Mouse (Mus musculus) midbrain, embryonic 11.5 days (tissue): ENCODE data around the gene Schip1. TPM values are rescaled to one million over a fixed set of nuclear protein-coding genes. Genes with fewer than 3 reads are reported as not detected.

Experiments
- ATAC-seq: fragments of 200-750 bp; cut with Nextera tagmentation; 2 replicates; pipeline ENCODE4 v1.8.0; 2017; ENCODE audit warnings: moderate TSS enrichment, moderate library complexity; ENCODE audit not compliant: low FRiP score
- DNase-seq: peaks from one replicate; pipeline ENCODE4 v3.0.0; 2015; ENCODE audit warnings: low spot score; ENCODE audit errors: missing footprints
- H3K27ac ChIP-seq: fragments of 300-500 bp; sonication (generic); 2 replicates; pipeline ENCODE4 v1.5.1; 2014; ENCODE audit warnings: low read depth, low read length
- H3K27me3 ChIP-seq: fragments of 300-500 bp; sonication (generic); 2 replicates; pipeline ENCODE4 v1.6.1; 2014; ENCODE audit warnings: mild to moderate bottlenecking, low read length, moderate library complexity, mixed read lengths; ENCODE audit not compliant: control insufficient read depth, insufficient read depth
- H3K36me3 ChIP-seq: fragments of 300-500 bp; sonication (generic); 2 replicates; pipeline ENCODE4 v1.6.1; 2014; ENCODE audit warnings: mild to moderate bottlenecking, low read length, moderate library complexity, mixed read lengths; ENCODE audit not compliant: control insufficient read depth, insufficient read depth
- H3K4me1 ChIP-seq: fragments of 300-500 bp; sonication (generic); 2 replicates; pipeline ENCODE4 v1.6.1; 2014; ENCODE audit warnings: low read length; ENCODE audit not compliant: control insufficient read depth, insufficient read depth
- H3K4me2 ChIP-seq: fragments of 300-500 bp; sonication (generic); 2 replicates; pipeline ENCODE4 v1.6.1; 2014; ENCODE audit warnings: mild to moderate bottlenecking, moderate library complexity
- H3K4me3 ChIP-seq: fragments of 300-500 bp; sonication (generic); 2 replicates; pipeline ENCODE4 v1.5.1; 2014; ENCODE audit warnings: low read depth, low read length
- H3K9ac ChIP-seq: fragments of 300-500 bp; sonication (generic); 2 replicates; pipeline ENCODE4 v1.6.1; 2014; ENCODE audit warnings: low read length
- H3K9me3 ChIP-seq: fragments of 300-500 bp; sonication (generic); 2 replicates; pipeline ENCODE4 v1.6.1; 2016; ENCODE audit warnings: low read length; ENCODE audit not compliant: control insufficient read depth
- WGBS: fragments of 180-500 bp; shearing (Covaris S2); extraction: QIAGEN DNeasy Blood & Tissue Kit; methylation state at CpG from one replicate; pipeline ENCODE4 v1.1.7; 2014; 5-methylcytosine and 5-hydroxymethylcytosine counted together
- polyA plus RNA-seq: library from polyadenylated mRNA; unstranded; fragments of >200 nt; fragmentation: Nextera tagmentation; extraction: Ambion mirVana; gene quantifications from 2 replicates; pipeline ENCODE4 v1.2.1, GENCODE M21; 2014

Gene Schip1
- polyA plus RNA-seq, 1 experiment from 2014 or later, result 83.1 TPM

DNA sequence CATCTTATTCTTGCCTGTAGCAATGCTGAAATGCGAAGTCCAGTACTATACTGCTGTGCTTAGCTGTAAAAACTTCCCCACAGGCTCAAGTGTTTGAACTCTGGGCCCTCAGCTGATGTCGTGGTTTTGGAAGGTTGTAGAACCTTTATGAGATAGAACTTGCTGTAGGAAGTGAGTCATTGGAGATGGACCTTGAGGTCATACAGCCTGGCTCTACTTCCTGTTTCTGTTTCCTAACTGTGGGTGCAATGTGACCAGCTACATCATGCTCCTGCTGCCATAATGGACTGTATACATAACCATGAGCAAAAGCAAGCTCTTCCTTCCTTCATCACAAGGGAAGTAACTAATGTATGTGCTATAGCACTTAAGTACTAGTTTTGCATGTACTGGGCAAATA is 383.9 kb downstream of the Schip1 start:
- DNase-seq, result no peak
- 86% methylated on average over 2 of the region's 2 CpGs for WGBS

DNA sequence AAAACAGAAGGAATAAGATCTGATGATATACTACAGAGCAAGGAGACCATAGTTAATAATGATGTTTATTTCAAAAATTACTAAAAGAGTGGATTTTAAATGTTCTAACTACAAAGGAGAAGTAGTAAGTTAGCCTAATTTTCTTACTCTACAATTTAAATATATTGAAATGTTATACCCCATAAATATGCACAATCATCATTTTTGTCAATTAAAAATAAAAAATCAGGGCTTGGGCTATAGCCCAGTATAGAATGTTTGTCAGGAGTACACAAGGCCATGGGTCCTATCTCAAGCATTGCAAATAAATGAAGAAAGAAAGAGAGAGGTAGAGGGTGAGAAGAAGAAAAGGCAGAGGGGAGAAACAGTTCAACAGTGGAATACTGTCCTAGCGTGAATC is 387.0 kb downstream of the Schip1 start:
- H3K27ac ChIP-seq, result no peak overlapping the region
- H3K4me3 ChIP-seq, result no peak overlapping the region
- H3K4me1 ChIP-seq, result no peaks in the 10 kb centered on the region
- H3K9ac ChIP-seq, result no peak overlapping the region
- no peak overlapping the region for H3K4me2 ChIP-seq
- H3K27me3 ChIP-seq, result no peaks in the 10 kb centered on the region
- WGBS, result 100% methylated on average over 1 of the region's 1 CpGs
- no peaks in the 10 kb centered on the region for H3K36me3 ChIP-seq
- DNase-seq, result no peak
- ATAC-seq, result no peak
- no peaks in the 10 kb centered on the region for H3K9me3 ChIP-seq

More for the DNA sequence above, 383.9 kb downstream of the Schip1 start:
- H3K9me3 ChIP-seq, result no peaks in the 10 kb centered on the region
- H3K9ac ChIP-seq, result no peak overlapping the region
- no peaks in the 10 kb centered on the region for H3K36me3 ChIP-seq
- no peak overlapping the region for H3K4me2 ChIP-seq
- no peak overlapping the region for H3K27ac ChIP-seq
- no peaks in the 10 kb centered on the region for H3K4me1 ChIP-seq
- no peak overlapping the region for H3K4me3 ChIP-seq
- no peaks in the 10 kb centered on the region for H3K27me3 ChIP-seq
- no peak for ATAC-seq

- ATAC-seq, result no peak
- Histone ChIP-seq H3K27me3 (no peaks in the 10 kb centered on the region), H3K36me3 (no peaks in the 10 kb centered on the region), H3K4me3 (no peak overlapping the region), H3K4me2 (no peak overlapping the region), H3K4me1 (no peaks in the 10 kb centered on the region), H3K27ac (no peak overlapping the region), H3K9ac (no peak overlapping the region), H3K9me3 (no peaks in the 10 kb centered on the region)
- WGBS, result 42% methylated on average over 5 of the region's 5 CpGs
- no peak for DNase-seq
Measured at GRCm38 (mm10) chr3:68453266-68453665, 388.7 kb downstream of the Schip1 start.

- no peak for DNase-seq
- Histone ChIP-seq H3K4me1 (no peaks in the 10 kb centered on the region), H3K4me2 (no peak overlapping the region), H3K27ac (no peak overlapping the region), H3K9me3 (no peaks in the 10 kb centered on the region), H3K4me3 (no peak overlapping the region), H3K36me3 (no peaks in the 10 kb centered on the region), H3K9ac (no peak overlapping the region), H3K27me3 (no peaks in the 10 kb centered on the region)
- WGBS, result 57% methylated on average over 9 of the region's 10 CpGs
- ATAC-seq, result no peak
Measured at GRCm38 (mm10) chr3:68453719-68454455, 389.3 kb downstream of the Schip1 start.

GRCm38 (mm10) chr3:68466643-68467042 is 402.0 kb downstream of the Schip1 start:
- WGBS, result 34% methylated on average over 5 of the region's 5 CpGs
- ATAC-seq, result no peak

DNA sequence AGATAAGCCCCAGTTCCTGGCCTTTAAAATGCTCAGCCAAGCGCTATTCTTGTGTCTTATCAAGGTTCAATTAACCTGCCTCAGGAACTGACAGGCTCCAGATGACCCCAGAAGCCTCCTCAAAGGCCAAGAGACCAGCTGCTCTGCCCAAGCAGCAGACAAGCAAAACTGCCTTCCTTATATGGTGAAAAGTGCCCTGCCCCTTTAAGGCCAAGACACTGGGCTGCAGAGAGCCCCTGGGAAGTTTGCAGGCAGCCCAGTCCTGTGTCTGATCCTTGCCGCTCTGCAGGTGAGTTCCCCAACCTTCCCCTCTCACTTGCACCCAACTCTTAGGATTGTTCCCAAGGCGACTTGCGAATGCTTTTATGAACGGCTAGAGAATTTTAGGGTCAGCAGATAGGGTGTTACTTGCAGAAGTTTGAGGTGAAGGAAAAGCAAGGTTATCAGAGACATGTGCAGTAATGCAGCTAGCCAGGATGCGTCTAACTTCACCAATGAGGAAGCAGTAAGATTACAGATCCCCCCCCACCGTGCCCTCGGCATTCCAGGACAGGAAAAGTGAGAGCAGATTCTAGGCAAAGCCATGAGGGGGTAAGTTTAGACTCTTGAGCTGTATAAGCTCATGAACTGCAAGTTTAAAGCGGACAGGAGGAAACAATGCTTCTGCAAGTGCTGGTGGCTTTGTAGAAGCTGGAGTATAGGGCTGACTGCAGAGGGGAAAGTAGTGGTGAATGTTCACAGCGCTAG is 403.5 kb downstream of the Schip1 start:
- no peak overlapping the region for H3K27ac ChIP-seq

More at GRCm38 (mm10) chr3:68466643-68467042, 402.0 kb downstream of the Schip1 start:
- Histone ChIP-seq H3K27me3 (no peaks in the 10 kb centered on the region), H3K27ac (no peak overlapping the region), H3K4me2 (no peak overlapping the region), H3K36me3 (no peaks in the 10 kb centered on the region), H3K4me1 (peaks cover 9% of the 10 kb centered on the region), H3K9ac (no peak overlapping the region), H3K4me3 (no peak overlapping the region), H3K9me3 (no peaks in the 10 kb centered on the region)
- no peak for DNase-seq

DNA sequence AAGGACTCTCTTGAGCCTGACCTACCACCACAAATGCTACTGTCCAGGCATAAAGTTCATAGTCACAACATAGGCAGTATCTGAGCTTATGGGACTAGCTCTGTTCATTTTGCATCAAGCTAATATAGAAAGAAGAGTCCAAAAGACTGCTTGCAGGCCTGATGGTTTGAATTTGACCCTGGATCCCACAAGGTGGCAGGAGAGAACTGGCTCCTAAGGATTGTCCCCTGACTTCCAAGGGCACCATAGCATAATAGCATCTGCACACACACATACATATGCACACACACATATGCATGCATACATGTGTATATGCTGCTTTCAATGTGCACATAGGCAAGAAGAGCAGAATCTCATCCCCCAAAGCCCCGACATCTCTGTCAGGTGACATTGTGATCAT is 405.0 kb downstream of the Schip1 start:
- DNase-seq (no peak), ATAC-seq (no peak)
- Histone ChIP-seq H3K9me3 (no peaks in the 10 kb centered on the region), H3K4me1 (peaks cover 9% of the 10 kb centered on the region), H3K9ac (no peak overlapping the region), H3K27me3 (no peaks in the 10 kb centered on the region), H3K4me3 (no peak overlapping the region), H3K4me2 (no peak overlapping the region), H3K36me3 (no peaks in the 10 kb centered on the region), H3K27ac (no peak overlapping the region)
- 71% methylated on average over 1 of the region's 1 CpGs for WGBS

More for the DNA sequence above, 403.5 kb downstream of the Schip1 start:
- Histone ChIP-seq H3K4me3 (peak overlapping the region; percentile 10; the same call in 1 of the 2 replicates), H3K36me3 (no peaks in the 10 kb centered on the region), H3K9me3 (no peaks in the 10 kb centered on the region), H3K27me3 (no peaks in the 10 kb centered on the region), H3K4me2 (peak overlapping the region; percentile 31), H3K4me1 (peaks cover 9% of the 10 kb centered on the region), H3K9ac (peak overlapping the region; percentile 24; the same call in 1 of the 2 replicates)
- no peak for DNase-seq
- ATAC-seq, result no peak
- 2% methylated on average over 10 of the region's 10 CpGs for WGBS

- DNase-seq, result no peak
- ATAC-seq, result no peak
- 77% methylated on average over 3 of the region's 3 CpGs for WGBS
Measured at GRCm38 (mm10) chr3:68470061-68470460, 405.5 kb downstream of the Schip1 start.

DNA sequence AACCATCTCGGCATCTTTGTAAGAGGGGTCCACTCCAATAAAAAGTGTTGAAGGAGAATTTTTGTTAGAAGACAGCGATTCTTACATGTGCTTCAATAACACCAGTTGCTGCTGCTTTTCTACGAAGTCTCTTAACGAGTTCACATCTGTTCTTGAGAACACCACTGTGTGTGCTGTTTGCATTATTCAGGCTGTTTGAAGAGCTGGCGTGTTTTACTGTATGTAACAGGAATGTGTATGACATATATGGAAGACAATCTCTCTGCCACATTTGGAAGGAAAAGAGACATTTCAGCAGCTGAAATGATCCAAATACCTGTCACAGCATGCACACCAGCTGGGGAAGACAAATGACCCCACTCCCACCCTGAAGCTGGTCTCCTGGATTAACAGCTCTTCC is 406.0 kb downstream of the Schip1 start:
- Histone ChIP-seq H3K27me3 (no peaks in the 10 kb centered on the region), H3K4me1 (peaks cover 9% of the 10 kb centered on the region), H3K9ac (no peak overlapping the region), H3K4me2 (no peak overlapping the region), H3K36me3 (no peaks in the 10 kb centered on the region), H3K4me3 (no peak overlapping the region), H3K27ac (no peak overlapping the region), H3K9me3 (no peaks in the 10 kb centered on the region)
- no peak for ATAC-seq
- 73% methylated on average over 5 of the region's 5 CpGs for WGBS
- no peak for DNase-seq

More at GRCm38 (mm10) chr3:68470061-68470460, 405.5 kb downstream of the Schip1 start:
- Histone ChIP-seq H3K9me3 (no peaks in the 10 kb centered on the region), H3K9ac (no peak overlapping the region), H3K27me3 (no peaks in the 10 kb centered on the region), H3K4me2 (no peak overlapping the region), H3K4me1 (peaks cover 9% of the 10 kb centered on the region), H3K36me3 (no peaks in the 10 kb centered on the region), H3K27ac (no peak overlapping the region), H3K4me3 (no peak overlapping the region)
